Mouse (Mus musculus) forebrain, embryonic 11.5 days (tissue): ENCODE data around the gene 1700061G19Rik. TPM values are rescaled to one million over a fixed set of nuclear protein-coding genes. Genes with fewer than 3 reads are reported as not detected.

ENCODE experiments used
- ATAC-seq: fragments of 200-750 bp; cut with Nextera tagmentation; replicated peaks from 2 replicates; pipeline ENCODE4 v1.8.0; 2017; ENCODE audit warnings: moderate TSS enrichment; ENCODE audit not compliant: low FRiP score
- DNase-seq: peaks from one replicate; pipeline ENCODE4 v3.0.0-alpha.2; 2017; ENCODE audit warnings: low spot score
- H3K27ac ChIP-seq: fragments of 300-500 bp; sonication (generic); 2 replicates; pipeline ENCODE4 v1.5.1; 2014; ENCODE audit warnings: low read depth, low read length
- H3K27me3 ChIP-seq: fragments of 300-500 bp; sonication (generic); 2 replicates; pipeline ENCODE4 v1.6.1; 2014; ENCODE audit warnings: mild to moderate bottlenecking, low read length, mixed read lengths; ENCODE audit not compliant: control insufficient read depth, insufficient read depth
- H3K36me3 ChIP-seq: fragments of 300-500 bp; sonication (generic); 2 replicates; pipeline ENCODE4 v1.6.1; 2014; ENCODE audit warnings: mild to moderate bottlenecking, low read length, moderate library complexity, mixed read lengths; ENCODE audit not compliant: control insufficient read depth, insufficient read depth
- H3K4me1 ChIP-seq: fragments of 300-500 bp; sonication (generic); replicated peaks from 2 replicates; pipeline ENCODE4 v1.6.1; 2014; ENCODE audit warnings: low read length, mixed read lengths; ENCODE audit not compliant: control insufficient read depth, insufficient read depth
- H3K4me2 ChIP-seq: fragments of 300-500 bp; sonication (generic); 2 replicates; pipeline ENCODE4 v1.6.1; 2014; ENCODE audit warnings: low read depth, mild to moderate bottlenecking, low read length, moderate library complexity, mixed read lengths; ENCODE audit not compliant: severe bottlenecking
- H3K4me3 ChIP-seq: fragments of 300-500 bp; sonication (generic); 2 replicates; pipeline ENCODE4 v1.5.1; 2014; ENCODE audit warnings: low read depth, low read length
- H3K9ac ChIP-seq: fragments of 300-500 bp; sonication (generic); 2 replicates; pipeline ENCODE4 v1.6.1; 2014; ENCODE audit warnings: low read length
- H3K9me3 ChIP-seq: fragments of 300-500 bp; sonication (generic); 2 replicates; pipeline ENCODE4 v1.6.1; 2016; ENCODE audit warnings: low read length, mixed read lengths; ENCODE audit not compliant: control insufficient read depth
- WGBS: fragments of 180-500 bp; shearing (Covaris S2); extraction: QIAGEN DNeasy Blood & Tissue Kit; methylation state at CpG from one replicate; pipeline ENCODE4 v1.1.7; 2014; 5-methylcytosine and 5-hydroxymethylcytosine counted together
- polyA plus RNA-seq: library from polyadenylated mRNA; unstranded; fragments of >200 nt; fragmentation: Nextera tagmentation; extraction: Ambion mirVana; gene quantifications from 2 replicates; pipeline ENCODE4 v1.2.1, GENCODE M21; 2014

Gene 1700061G19Rik
- polyA plus RNA-seq, 1 experiment from 2014 or later = 0.53 TPM

DNA sequence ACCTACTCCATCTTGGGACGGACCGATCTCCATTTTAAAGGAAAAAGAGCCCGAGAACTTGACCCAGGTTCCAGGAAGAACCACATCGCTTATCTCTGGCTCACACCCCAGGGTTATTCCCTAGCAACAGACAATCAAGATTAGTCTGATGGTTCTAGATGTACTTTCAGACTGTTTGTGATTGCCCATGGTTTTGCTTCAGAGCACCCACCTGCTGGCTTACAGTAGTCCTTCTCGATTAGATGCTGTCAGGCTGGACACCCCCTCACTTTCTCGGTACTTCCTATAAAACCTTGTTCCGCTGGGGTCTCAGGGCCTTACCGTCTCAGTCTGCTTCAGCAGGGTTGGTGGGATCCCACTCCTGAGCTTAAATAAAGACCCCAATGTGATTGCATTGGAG lies 38.9 kb upstream of the 1700061G19Rik start:
- H3K4me2 ChIP-seq = no peak overlapping the region
- no peaks in the 10 kb centered on the region for H3K9me3 ChIP-seq
- no peak for DNase-seq
- WGBS = 89% methylated on average over 8 of the region's 8 CpGs
- no peak overlapping the region for H3K9ac ChIP-seq
- H3K4me1 ChIP-seq = no peaks in the 10 kb centered on the region
- H3K27me3 ChIP-seq = no peaks in the 10 kb centered on the region
- no peak for ATAC-seq
- no peak overlapping the region for H3K27ac ChIP-seq
- no peaks in the 10 kb centered on the region for H3K36me3 ChIP-seq
- H3K4me3 ChIP-seq = no peak overlapping the region

DNA sequence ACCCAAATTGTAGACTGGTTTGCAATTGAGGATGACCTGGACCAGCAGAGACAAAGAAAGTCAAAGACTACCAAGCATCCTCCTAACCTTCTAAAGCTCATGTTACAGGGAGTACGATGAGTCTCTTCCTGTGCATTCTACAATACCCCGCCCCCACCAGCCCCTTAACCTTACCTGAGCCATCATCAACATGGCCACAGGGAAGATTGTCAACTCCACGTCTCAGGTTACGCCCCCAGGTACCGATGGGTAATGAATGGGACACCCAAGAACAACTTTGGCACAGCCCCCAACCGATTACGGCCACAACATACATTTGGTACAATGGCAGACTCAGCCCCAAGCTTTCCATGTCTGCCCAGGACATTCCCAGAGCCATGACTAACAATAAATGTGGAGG lies 34.8 kb upstream of the 1700061G19Rik start:
- Histone ChIP-seq H3K9ac (no peak overlapping the region), H3K9me3 (no peaks in the 10 kb centered on the region), H3K27ac (no peak overlapping the region), H3K4me3 (no peak overlapping the region), H3K36me3 (no peaks in the 10 kb centered on the region), H3K4me2 (no peak overlapping the region), H3K4me1 (no peaks in the 10 kb centered on the region), H3K27me3 (no peaks in the 10 kb centered on the region)
- 79% methylated on average over 7 of the region's 7 CpGs for WGBS
- DNase-seq (no peak), ATAC-seq (no peak)

- H3K4me2 ChIP-seq = no peak overlapping the region
- no peaks in the 10 kb centered on the region for H3K9me3 ChIP-seq
- H3K36me3 ChIP-seq = no peaks in the 10 kb centered on the region
- no peak overlapping the region for H3K27ac ChIP-seq
- ATAC-seq = no peak
- H3K27me3 ChIP-seq = no peaks in the 10 kb centered on the region
- no peak overlapping the region for H3K9ac ChIP-seq
- DNase-seq = no peak
- no peaks in the 10 kb centered on the region for H3K4me1 ChIP-seq
- no peak overlapping the region for H3K4me3 ChIP-seq
- WGBS = 92% methylated on average over 5 of the region's 5 CpGs
These were observed 33.1 kb upstream of the 1700061G19Rik start for GRCm38 (mm10) chr17:56842173-56842572.

DNA sequence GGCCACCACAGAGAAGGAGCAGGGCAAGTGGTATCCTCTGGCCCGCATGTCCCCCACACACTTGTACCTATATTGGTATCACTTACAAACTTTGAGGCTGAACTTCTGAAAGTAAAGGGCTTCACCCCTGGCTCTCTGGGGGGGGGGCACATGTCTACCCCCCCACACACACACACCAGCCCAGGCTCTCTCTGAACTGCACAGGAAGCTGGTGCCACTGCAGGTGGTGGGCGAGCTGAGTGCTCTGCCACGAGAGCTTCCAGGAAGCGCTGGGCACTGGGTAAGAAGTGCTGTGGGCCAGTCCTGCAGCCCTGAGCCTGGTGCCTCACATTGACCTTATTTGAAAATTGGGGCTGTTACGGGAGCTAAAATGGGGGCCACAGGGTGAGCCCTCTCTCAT lies 31.6 kb upstream of the 1700061G19Rik start:
- Histone ChIP-seq H3K4me2 (no peak overlapping the region), H3K27me3 (no peaks in the 10 kb centered on the region), H3K4me1 (no peaks in the 10 kb centered on the region), H3K9ac (no peak overlapping the region), H3K4me3 (no peak overlapping the region), H3K27ac (no peak overlapping the region), H3K9me3 (no peaks in the 10 kb centered on the region), H3K36me3 (no peaks in the 10 kb centered on the region)
- 86% methylated on average over 5 of the region's 5 CpGs for WGBS
- DNase-seq (no peak), ATAC-seq (no peak)

DNA sequence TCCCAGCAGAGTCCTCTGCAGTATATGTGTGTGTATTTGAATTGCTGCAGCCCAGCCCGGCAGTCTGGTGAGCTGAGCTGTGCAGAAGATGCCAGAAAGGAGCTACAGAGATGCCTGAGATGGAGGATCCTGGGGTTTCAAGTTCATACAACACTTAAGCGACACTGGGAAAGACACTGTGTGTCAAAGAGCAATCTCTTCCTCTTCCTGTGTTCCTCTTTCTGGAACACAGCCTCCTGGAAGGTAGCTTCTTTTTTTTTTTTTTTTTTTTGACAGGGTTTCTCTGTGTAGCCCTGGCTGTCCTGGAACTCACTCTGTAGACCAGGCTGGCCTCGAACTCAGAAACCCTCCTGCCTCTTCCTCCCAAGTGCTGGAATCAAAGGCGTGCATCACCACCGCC lies 26.5 kb upstream of the 1700061G19Rik start:
- Histone ChIP-seq H3K9ac (no peak overlapping the region), H3K4me2 (no peak overlapping the region)

GRCm38 (mm10) chr17:56849710-56850109 lies 25.6 kb upstream of the 1700061G19Rik start:
- 87% methylated on average over 13 of the region's 13 CpGs for WGBS
- no peaks in the 10 kb centered on the region for H3K9me3 ChIP-seq
- ATAC-seq (no peak), DNase-seq (no peak)
- H3K4me3 ChIP-seq = no peak overlapping the region
- no peaks in the 10 kb centered on the region for H3K36me3 ChIP-seq
- no peak overlapping the region for H3K9ac ChIP-seq
- H3K4me2 ChIP-seq = no peak overlapping the region
- no peaks in the 10 kb centered on the region for H3K4me1 ChIP-seq
- no peaks in the 10 kb centered on the region for H3K27me3 ChIP-seq
- no peak overlapping the region for H3K27ac ChIP-seq

More for the DNA sequence above, 26.5 kb upstream of the 1700061G19Rik start:
- DNase-seq = no peak
- no peaks in the 10 kb centered on the region for H3K36me3 ChIP-seq
- no peaks in the 10 kb centered on the region for H3K27me3 ChIP-seq
- no peak overlapping the region for H3K27ac ChIP-seq
- WGBS = 82% methylated on average over 5 of the region's 5 CpGs
- no peaks in the 10 kb centered on the region for H3K9me3 ChIP-seq
- no peaks in the 10 kb centered on the region for H3K4me1 ChIP-seq
- no peak for ATAC-seq
- H3K4me3 ChIP-seq = no peak overlapping the region

- ATAC-seq (no peak), DNase-seq (no peak)
- WGBS = 72% methylated on average over 3 of the region's 3 CpGs
These were observed 24.1 kb upstream of the 1700061G19Rik start for GRCm38 (mm10) chr17:56851167-56851566.

GRCm38 (mm10) chr17:56855421-56855820 lies 19.9 kb upstream of the 1700061G19Rik start:
- Histone ChIP-seq H3K27ac (no peak overlapping the region), H3K4me1 (no peaks in the 10 kb centered on the region), H3K36me3 (no peaks in the 10 kb centered on the region), H3K27me3 (no peaks in the 10 kb centered on the region), H3K4me3 (no peak overlapping the region), H3K9ac (no peak overlapping the region), H3K9me3 (no peaks in the 10 kb centered on the region), H3K4me2 (no peak overlapping the region)
- DNase-seq = no peak
- no peak for ATAC-seq
- WGBS = 87% methylated on average over 3 of the region's 3 CpGs

More at GRCm38 (mm10) chr17:56851167-56851566, 24.1 kb upstream of the 1700061G19Rik start:
- Histone ChIP-seq H3K9ac (no peak overlapping the region), H3K4me3 (no peak overlapping the region), H3K4me2 (no peak overlapping the region), H3K9me3 (no peaks in the 10 kb centered on the region), H3K36me3 (no peaks in the 10 kb centered on the region), H3K27ac (no peak overlapping the region), H3K4me1 (no peaks in the 10 kb centered on the region), H3K27me3 (no peaks in the 10 kb centered on the region)

- Histone ChIP-seq H3K4me2 (no peak overlapping the region), H3K4me3 (no peak overlapping the region), H3K27ac (no peak overlapping the region), H3K9ac (no peak overlapping the region), H3K27me3 (no peaks in the 10 kb centered on the region), H3K4me1 (no peaks in the 10 kb centered on the region), H3K36me3 (no peaks in the 10 kb centered on the region), H3K9me3 (no peaks in the 10 kb centered on the region)
- ATAC-seq (no peak), DNase-seq (peak; percentile 80)
- WGBS = 57% methylated on average over 4 of the region's 4 CpGs
These were observed 17.1 kb upstream of the 1700061G19Rik start for GRCm38 (mm10) chr17:56858216-56858615.
